Mouse (Mus musculus) lung, embryonic 16.5 days (tissue): ENCODE results near the gene Tmem260. TPM values are rescaled to one million over a fixed set of nuclear protein-coding genes. Genes with fewer than 3 reads are reported as not detected.

Experiments
- ATAC-seq: fragments of 200-750 bp; cut with Nextera tagmentation; 2 replicates; pipeline ENCODE4 v1.8.0; 2017; ENCODE audit warnings: low read depth, mild to moderate bottlenecking, moderate library complexity
- H3K27ac ChIP-seq: fragments of 300-500 bp; sonication (generic); 2 replicates; pipeline ENCODE4 v1.5.1; 2014; ENCODE audit warnings: mild to moderate bottlenecking, control low read depth, low read length
- H3K27me3 ChIP-seq: fragments of 300-500 bp; sonication (generic); 2 replicates; pipeline ENCODE4 v1.6.1; 2014; ENCODE audit warnings: low read depth, low read length, mixed read lengths; ENCODE audit not compliant: control insufficient read depth, insufficient read depth
- H3K36me3 ChIP-seq: fragments of 300-500 bp; sonication (generic); 2 replicates; pipeline ENCODE4 v1.6.1; 2014; ENCODE audit warnings: low read length; ENCODE audit not compliant: control insufficient read depth, insufficient read depth
- H3K4me1 ChIP-seq: fragments of 300-500 bp; sonication (generic); replicated peaks from 2 replicates; pipeline ENCODE4 v1.6.1; 2014; ENCODE audit warnings: low read length, mixed read lengths; ENCODE audit not compliant: control insufficient read depth, insufficient read depth
- H3K4me2 ChIP-seq: fragments of 300-500 bp; sonication (generic); 2 replicates; pipeline ENCODE4 v1.6.1; 2014; ENCODE audit warnings: low read depth, low read length, control low read depth
- H3K4me3 ChIP-seq: fragments of 300-500 bp; sonication (generic); 2 replicates; pipeline ENCODE4 v1.5.1; 2014; ENCODE audit warnings: mild to moderate bottlenecking, low read length, control low read depth
- H3K9ac ChIP-seq: fragments of 300-500 bp; sonication (generic); 2 replicates; pipeline ENCODE4 v1.6.1; 2014; ENCODE audit warnings: low read length, control low read depth
- H3K9me3 ChIP-seq: fragments of 300-500 bp; sonication (generic); 2 replicates; pipeline ENCODE4 v1.6.1; 2016; ENCODE audit warnings: low read length; ENCODE audit not compliant: control insufficient read depth
- WGBS: fragments of 180-500 bp; shearing (Covaris S2); extraction: QIAGEN DNeasy Blood & Tissue Kit; methylation state at CpG from one replicate; pipeline ENCODE4 v1.1.7; 2014; 5-methylcytosine and 5-hydroxymethylcytosine counted together
- polyA plus RNA-seq: library from polyadenylated mRNA; unstranded; fragments of >200 nt; fragmentation: Nextera tagmentation; extraction: Ambion mirVana; gene quantifications from 2 replicates; pipeline ENCODE4 v1.2.1, GENCODE M21; 2015

The Tmem260 gene
- polyA plus RNA-seq, 1 experiment from 2014 or later = 23.5 TPM

DNA sequence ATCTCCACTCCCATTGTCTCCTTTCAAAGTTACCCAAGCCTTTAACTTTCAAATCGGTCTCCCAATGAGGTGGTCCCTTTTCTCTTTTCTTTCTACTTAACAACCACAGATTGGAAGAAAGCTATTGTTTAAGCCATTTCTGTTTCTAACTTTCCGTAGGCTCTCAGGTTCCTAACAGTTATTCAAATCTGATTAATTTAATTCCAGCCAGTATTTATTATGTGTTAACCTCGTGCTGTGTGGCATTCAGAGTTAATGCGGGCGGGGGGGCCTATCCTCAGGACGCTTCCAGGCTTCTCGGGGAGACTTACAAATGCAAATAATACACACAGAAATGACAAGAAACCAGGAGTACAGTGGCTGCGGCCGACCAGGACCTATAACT lies 58.6 kb downstream of the Tmem260 start:
- no peak overlapping the region for H3K27ac ChIP-seq
- 58% methylated on average over 9 of the region's 9 CpGs for WGBS
- no peaks in the 10 kb centered on the region for H3K9me3 ChIP-seq
- H3K9ac ChIP-seq = no peak overlapping the region
- H3K4me3 ChIP-seq = no peak overlapping the region
- H3K4me1 ChIP-seq = no peaks in the 10 kb centered on the region
- no peak overlapping the region for H3K4me2 ChIP-seq
- no peaks in the 10 kb centered on the region for H3K27me3 ChIP-seq
- no peak for ATAC-seq
- peaks cover 8% of the 10 kb centered on the region for H3K36me3 ChIP-seq

DNA sequence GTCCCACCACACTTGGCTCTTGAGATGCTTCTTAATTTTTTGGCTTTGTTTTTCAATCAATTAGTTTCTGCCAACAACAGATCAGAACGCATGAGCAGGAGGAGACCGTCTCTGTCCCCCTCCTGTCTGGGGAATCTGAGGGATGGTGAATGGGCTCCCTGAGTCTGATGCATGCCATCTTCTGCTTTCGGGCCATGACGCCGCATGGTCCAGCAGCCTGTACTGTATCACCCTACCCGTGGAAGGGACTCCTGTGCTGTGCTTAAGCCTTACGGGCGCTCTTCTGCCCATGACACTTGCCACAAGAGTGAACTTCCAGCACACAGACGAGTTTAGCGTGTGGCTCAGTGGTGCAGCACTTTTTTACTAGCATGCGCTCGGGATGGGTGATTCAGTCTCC lies 59.7 kb downstream of the Tmem260 start:
- H3K4me1 ChIP-seq = no peaks in the 10 kb centered on the region
- ATAC-seq = no peak
- no peak overlapping the region for H3K4me2 ChIP-seq
- H3K36me3 ChIP-seq = peaks cover 11% of the 10 kb centered on the region
- no peaks in the 10 kb centered on the region for H3K27me3 ChIP-seq
- H3K9me3 ChIP-seq = no peaks in the 10 kb centered on the region
- no peak overlapping the region for H3K4me3 ChIP-seq
- no peak overlapping the region for H3K9ac ChIP-seq
- WGBS = 96% methylated on average over 12 of the region's 12 CpGs
- H3K27ac ChIP-seq = no peak overlapping the region

DNA sequence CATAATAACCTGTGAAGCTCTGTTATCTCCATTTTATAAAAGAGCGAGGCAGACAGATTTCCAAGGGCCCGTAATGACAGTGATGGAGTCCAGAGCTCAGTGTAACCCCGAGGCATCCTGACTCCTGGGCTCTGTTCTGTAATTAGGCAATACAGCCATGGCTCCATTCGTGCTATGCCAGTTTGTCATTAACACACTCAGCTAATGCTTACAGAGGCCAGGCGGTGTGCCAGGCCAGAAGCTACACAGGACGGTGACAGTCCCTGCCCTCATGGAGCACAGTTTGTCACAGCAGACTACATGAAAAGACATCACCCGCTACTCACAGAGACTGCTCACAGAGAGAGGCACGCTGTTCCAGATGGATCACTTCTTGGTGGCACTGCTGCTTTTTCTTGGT lies 61.5 kb downstream of the Tmem260 start:
- Histone ChIP-seq H3K4me2 (no peak overlapping the region), H3K4me1 (no peaks in the 10 kb centered on the region), H3K9me3 (no peaks in the 10 kb centered on the region), H3K27me3 (no peaks in the 10 kb centered on the region), H3K36me3 (peaks cover 14% of the 10 kb centered on the region), H3K4me3 (no peak overlapping the region), H3K27ac (no peak overlapping the region), H3K9ac (no peak overlapping the region)
- 80% methylated on average over 8 of the region's 8 CpGs for WGBS
- no peak for ATAC-seq

DNA sequence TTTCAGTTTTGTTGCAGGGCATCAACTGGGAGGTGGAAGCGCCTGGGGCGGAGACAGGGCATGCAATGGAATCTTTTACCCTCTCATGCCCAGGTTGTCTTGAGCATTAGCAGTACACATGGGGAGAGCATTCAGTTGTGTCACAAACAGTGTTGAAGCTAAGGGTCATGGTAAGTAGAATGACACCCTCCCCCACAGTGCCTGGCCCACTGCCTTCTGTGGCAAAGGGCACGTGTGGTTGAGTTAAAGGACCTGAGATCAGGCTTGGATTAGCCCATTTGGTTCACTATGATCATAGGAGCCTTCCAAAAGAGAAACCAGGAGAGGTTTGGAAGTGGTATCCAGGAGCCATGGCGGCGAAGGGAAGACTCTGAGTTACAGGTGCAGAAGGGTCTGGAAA lies 63.2 kb downstream of the Tmem260 start:
- Histone ChIP-seq H3K36me3 (peaks cover 16% of the 10 kb centered on the region), H3K9me3 (no peaks in the 10 kb centered on the region), H3K4me1 (no peaks in the 10 kb centered on the region), H3K4me3 (no peak overlapping the region), H3K4me2 (no peak overlapping the region), H3K9ac (no peak overlapping the region), H3K27me3 (no peaks in the 10 kb centered on the region), H3K27ac (no peak overlapping the region)
- no peak for ATAC-seq
- WGBS = 86% methylated on average over 5 of the region's 5 CpGs

DNA sequence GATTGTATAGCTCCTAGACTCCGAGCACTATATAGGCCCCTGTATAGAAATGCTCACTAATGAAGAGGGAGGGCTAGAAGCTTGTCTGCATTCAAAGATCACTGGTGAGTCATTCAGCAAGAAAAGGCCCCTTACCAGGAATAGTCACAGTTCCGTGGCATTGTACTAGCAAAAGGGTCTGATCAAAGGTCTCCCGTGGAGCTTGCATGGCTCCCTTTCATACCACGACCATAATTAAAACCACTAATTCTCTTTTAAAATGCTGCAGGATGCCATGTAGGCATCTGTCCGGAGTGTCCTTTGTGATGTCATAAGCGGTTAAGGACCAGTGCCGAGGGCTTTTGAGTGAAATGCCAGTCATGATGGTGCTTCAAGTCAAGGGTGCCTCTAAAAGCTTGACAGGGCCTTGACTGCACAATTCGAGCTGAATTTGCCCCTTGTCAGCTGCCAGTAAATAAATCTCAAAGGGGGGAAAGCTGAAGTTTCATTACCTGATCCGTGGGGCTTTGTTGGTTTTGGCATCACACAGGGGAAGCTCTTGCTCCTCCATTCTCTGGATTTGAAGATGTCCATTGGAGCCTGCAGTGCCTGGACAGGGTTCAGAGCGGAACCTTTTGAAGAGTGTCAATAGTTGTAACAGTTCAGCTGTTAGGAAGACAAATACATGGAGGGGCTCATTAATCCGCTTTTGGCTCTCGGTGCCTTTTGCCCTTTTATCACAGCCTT lies 67.3 kb downstream of the Tmem260 start:
- H3K4me1 ChIP-seq = no peaks in the 10 kb centered on the region
- no peak overlapping the region for H3K27ac ChIP-seq
- no peak for ATAC-seq
- no peak overlapping the region for H3K4me2 ChIP-seq
- no peaks in the 10 kb centered on the region for H3K27me3 ChIP-seq
- H3K36me3 ChIP-seq = peaks cover 16% of the 10 kb centered on the region
- no peak overlapping the region for H3K9ac ChIP-seq
- no peaks in the 10 kb centered on the region for H3K9me3 ChIP-seq
- WGBS = 69% methylated on average over 12 of the region's 12 CpGs
- no peak overlapping the region for H3K4me3 ChIP-seq

DNA sequence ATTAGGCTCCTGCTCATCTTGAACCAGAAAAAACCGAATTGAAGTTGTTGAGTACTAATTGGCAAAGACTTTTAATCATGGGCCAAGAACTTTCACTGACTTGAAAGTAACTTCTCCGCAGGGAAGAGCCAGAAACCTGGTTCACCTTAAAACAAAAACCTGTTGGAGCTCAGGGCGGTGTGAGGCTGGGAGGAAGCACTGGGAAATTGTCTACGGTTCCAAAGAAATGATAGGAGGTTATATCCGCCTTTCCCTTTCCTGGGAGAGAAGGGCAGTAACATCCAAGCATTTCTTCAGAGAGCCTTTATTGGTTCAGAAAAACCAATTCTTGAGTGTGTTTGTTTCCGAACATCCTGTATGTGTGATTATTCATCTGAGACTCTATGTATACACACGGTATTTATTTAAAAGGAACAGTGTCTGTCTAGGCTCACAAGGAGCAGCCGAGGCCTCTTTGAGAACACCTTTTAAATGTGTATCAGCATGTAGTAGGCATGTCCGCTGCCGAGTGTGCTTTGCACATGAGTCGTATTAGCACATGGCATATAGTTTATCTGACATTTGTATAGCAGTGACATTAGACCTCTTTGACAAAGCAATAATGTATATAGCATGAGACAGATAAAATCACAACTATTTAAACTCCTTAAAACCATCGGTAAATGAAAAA lies 68.0 kb downstream of the Tmem260 start:
- WGBS = 79% methylated on average over 12 of the region's 12 CpGs

DNA sequence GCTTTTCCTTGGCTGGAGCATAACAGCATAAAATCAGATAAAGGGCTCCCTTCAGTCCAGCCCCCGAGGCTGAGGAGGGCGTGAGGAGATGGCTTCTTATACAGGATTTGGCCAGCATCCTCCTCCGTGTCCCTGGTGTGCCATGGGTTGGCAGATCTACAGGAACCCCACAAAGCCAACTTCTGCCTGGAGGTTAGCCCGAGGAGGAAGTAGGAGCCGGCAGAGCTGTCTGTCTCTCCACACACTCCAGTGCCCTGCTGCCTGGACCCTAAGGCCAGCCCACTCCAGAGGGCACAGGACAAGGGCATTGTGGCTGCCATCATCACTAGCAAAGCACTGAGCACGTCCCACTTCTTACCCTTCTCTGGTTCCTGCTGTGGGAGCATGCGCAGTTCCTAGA lies 68.7 kb downstream of the Tmem260 start:
- H3K9ac ChIP-seq = no peak overlapping the region
- H3K27ac ChIP-seq = no peak overlapping the region
- no peak overlapping the region for H3K4me2 ChIP-seq
- no peak overlapping the region for H3K4me3 ChIP-seq
- ATAC-seq = no peak
- no peaks in the 10 kb centered on the region for H3K27me3 ChIP-seq
- no peaks in the 10 kb centered on the region for H3K4me1 ChIP-seq
- WGBS = 60% methylated on average over 7 of the region's 7 CpGs
- peaks cover 8% of the 10 kb centered on the region for H3K36me3 ChIP-seq
- H3K9me3 ChIP-seq = no peaks in the 10 kb centered on the region

More for the DNA sequence above, 68.0 kb downstream of the Tmem260 start:
- no peak for ATAC-seq
- no peak overlapping the region for H3K9ac ChIP-seq
- H3K4me1 ChIP-seq = no peaks in the 10 kb centered on the region
- H3K27ac ChIP-seq = no peak overlapping the region
- H3K4me2 ChIP-seq = no peak overlapping the region
- H3K9me3 ChIP-seq = no peaks in the 10 kb centered on the region
- H3K36me3 ChIP-seq = peaks cover 14% of the 10 kb centered on the region
- H3K4me3 ChIP-seq = no peak overlapping the region
- H3K27me3 ChIP-seq = no peaks in the 10 kb centered on the region

DNA sequence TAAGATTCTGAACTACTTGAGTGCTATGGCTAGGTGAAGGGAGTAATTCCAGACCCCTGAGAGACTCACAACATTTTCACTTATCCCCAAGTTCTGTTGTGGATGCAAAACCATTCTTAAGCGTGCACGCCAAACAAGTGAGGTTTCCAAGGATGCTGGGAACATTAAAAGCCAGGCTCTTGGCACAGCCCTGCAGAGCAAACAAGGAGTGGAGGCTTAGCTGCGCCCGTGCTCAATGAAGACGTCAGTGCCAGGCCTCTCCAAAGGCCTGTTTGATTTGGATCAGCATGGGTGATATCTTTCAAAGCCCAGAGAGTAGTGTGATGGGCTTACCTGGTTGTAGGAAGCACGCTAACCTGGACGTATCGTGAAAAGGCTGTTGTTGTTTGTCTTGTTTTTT lies 69.6 kb downstream of the Tmem260 start:
- 58% methylated on average over 8 of the region's 8 CpGs for WGBS
- Histone ChIP-seq H3K4me2 (no peak overlapping the region), H3K36me3 (0 out of 2 replicates have a peak, but pooled peaks cover 4% of the 10 kb centered on the region), H3K27me3 (no peaks in the 10 kb centered on the region), H3K4me1 (no peaks in the 10 kb centered on the region), H3K9me3 (no peaks in the 10 kb centered on the region), H3K27ac (no peak overlapping the region), H3K4me3 (no peak overlapping the region), H3K9ac (no peak overlapping the region)
- ATAC-seq = no peak

DNA sequence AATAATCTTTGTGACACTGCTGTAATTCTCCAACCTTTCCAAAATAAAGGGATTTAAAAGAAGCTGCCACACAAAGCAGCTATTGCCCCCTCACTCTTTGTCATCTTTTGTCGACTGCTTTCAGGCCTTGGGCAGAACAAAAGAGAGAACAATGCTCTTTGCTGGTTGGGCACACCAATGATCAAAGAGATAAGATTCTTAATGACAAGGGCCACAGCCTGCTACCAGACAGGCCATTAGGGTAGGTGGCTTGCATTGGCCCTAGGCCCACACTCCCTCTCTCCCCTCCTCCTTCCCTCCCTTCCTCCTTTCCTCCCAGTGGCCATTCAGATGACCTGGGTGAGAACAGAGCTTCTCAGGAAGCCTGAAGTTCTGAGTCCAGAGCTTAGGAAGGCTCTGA lies 77.4 kb downstream of the Tmem260 start:
- no peak overlapping the region for H3K4me2 ChIP-seq
- no peak overlapping the region for H3K27ac ChIP-seq
- no peak overlapping the region for H3K9ac ChIP-seq
- ATAC-seq = no peak
- no peaks in the 10 kb centered on the region for H3K9me3 ChIP-seq
- WGBS = 33% methylated on average over 1 of the region's 1 CpGs
- no peak overlapping the region for H3K4me3 ChIP-seq
- H3K4me1 ChIP-seq = no peaks in the 10 kb centered on the region
- H3K27me3 ChIP-seq = no peaks in the 10 kb centered on the region
- no peaks in the 10 kb centered on the region for H3K36me3 ChIP-seq
